Mouse (Mus musculus) large intestine, adult 2 months (tissue): ENCODE measurements around the gene March1. TPM values are rescaled to one million over a fixed set of nuclear protein-coding genes. Genes with fewer than 3 reads are reported as not detected.

Experiments used
- DNase-seq: peaks from one replicate; pipeline ENCODE4 v3.0.0-alpha.2; 2012; ENCODE audit warnings: low read depth, low spot score
- WGBS: fragments of 180-500 bp; shearing (Covaris S2); methylation state at CpG from one replicate; pipeline ENCODE4 v1.1.7; 2018; 5-methylcytosine and 5-hydroxymethylcytosine counted together
- polyA plus RNA-seq: library from polyadenylated mRNA; depleted of rRNA; stranded (reverse); fragments of >200 nt; gene quantifications from 2 replicates; pipeline ENCODE4 v1.2.3, GENCODE M21; 2012

March1 gene
- polyA plus RNA-seq, 1 experiment: 1.1 TPM

DNA sequence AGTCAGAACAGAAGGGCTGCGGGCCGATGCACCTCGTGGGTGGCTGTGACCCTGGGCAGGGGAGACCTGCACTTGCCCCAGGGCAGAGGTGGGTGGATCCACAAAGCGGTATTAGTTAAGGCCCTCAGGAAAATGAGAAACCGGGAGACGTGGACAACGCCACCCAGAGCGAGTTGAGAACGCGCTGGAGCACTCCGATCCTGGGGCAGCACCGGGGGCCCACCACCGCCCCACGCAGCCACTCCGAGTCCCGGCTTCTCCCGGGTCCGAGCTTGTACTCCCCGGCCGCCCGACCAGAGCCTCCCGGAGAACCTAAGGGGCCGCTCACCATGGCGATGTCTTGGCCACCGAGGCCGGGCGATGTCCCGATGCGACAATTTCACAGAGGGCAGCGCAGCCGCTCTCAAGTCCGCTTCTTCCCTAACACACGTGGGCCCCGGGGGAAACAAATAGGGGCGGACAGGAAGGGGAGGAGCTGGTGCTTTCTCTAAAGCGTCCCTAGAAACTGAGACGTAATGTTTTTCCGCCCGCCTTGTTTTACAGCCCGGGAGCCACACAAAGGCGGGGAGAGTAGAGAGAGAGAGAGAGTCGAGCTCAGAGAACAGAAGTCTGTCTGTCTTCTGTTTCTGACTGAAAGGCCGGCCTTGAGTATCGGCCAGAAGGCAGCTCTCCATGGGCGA lies 868.5 kb downstream of the March1 start, which contains the start of gene Tma16:
TSS of gene Tma16 (minus strand) at position 447 of the 680 bp plus-strand sequence.
- WGBS: under 1% methylated on average over 45 of the region's 45 CpGs
- peak; percentile 57 for DNase-seq

GRCm38 (mm10) chr8:66488556-66488955 lies 870.9 kb downstream of the March1 start:
- DNase-seq: no peak
- WGBS: 60% methylated on average over 3 of the region's 3 CpGs

DNA sequence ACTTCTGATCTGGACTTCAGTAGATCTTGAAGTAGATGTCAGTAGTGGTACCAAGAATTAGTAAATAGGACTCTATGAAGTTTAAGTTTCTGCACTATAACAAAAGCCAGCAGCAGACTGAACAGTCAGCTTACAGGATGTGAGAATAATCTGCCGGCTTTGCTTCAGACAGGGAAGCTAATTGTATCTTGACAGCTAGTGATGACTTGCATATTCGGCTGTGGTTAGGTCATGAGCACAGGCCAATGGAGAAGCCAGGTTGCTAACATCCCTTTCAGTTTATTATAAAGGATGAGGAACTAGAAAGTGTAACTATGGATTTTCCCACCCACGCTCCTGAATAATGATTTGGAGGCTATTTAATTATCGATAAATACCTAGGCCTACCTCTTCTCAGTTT lies 872.9 kb downstream of the March1 start:
- DNase-seq: no peak
- WGBS: 74% methylated on average over 4 of the region's 4 CpGs

GRCm38 (mm10) chr8:66494496-66494895 lies 876.8 kb downstream of the March1 start:
- no peak for DNase-seq
- 60% methylated on average over 2 of the region's 2 CpGs for WGBS

- DNase-seq: peak; percentile 31
- WGBS: 6% methylated on average over 8 of the region's 8 CpGs
Observed at GRCm38 (mm10) chr8:66495726-66496125, 878.0 kb downstream of the March1 start.

DNA sequence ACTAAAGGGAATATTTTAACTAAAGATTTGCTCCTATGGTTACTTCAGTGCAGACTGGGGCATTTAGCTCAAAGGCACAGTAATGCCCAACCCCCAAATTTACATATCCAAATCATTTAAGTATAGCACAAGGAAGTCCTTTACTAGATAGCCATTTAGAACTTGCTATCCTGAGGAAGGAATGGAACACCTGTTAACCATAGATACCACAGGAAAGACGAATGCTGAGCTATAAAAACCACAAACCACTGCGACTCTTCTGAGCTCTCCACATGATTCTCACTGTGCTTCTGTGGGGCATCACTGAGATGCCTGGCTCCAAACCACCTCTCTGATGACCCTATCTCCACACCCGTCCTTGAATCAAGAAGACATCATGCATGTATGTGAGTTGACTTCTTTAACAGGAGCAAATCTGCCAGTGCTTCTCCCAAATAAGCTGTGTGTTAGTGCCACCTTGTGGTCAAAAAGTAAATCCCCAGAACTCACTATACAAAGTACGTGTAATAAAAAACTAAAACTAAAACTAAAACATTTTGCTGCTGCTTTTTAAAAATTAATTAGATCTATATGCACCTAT lies 879.4 kb downstream of the March1 start:
- WGBS: 22% methylated on average over 4 of the region's 4 CpGs
- DNase-seq: peak; percentile 32

DNA sequence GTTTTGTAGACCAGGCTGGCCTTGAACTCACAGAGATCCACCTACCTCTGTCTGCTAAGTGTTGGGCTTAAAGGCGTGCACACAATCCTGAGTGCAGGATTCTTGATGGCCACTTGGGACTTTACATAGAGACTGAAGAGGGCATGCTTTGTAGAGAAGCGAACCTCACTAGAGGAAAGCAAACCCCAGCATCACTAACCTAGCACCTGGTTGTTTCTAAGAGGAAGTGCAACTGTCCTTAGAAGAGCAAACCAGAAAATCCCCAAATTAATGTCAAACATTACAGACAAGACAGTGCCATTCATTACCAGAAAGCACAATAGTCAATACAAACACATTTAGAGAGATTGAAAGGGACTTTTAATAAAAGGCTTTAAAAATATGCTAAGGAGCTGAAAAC lies 885.7 kb downstream of the March1 start:
- 61% methylated on average over 2 of the region's 2 CpGs for WGBS

GRCm38 (mm10) chr8:66511537-66511936 lies 893.8 kb downstream of the March1 start, which contains the start of gene Tktl2:
TSS of gene Tktl2 (plus strand) at chr8:66511756.
- DNase-seq: no peak

More for the DNA sequence above, 885.7 kb downstream of the March1 start:
- DNase-seq: no peak

DNA sequence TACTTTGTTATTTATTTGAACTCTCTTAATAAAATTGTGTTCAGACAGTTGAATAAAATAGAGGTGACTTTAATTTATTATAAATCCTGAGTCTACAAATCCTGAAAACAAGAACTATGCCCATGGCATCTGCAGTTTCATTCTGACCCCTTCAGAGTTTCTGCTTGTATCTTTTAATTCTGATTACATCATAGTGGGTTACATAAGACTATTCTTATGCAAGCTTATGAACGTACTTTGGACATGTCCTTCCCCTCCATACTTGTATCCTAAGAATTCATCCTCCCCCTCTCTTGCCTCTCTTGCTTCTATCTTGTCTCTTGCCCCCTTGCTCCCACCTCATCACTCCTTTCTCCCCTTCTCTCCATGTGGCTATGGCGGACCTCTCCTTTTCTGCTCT lies 901.4 kb downstream of the March1 start:
- WGBS: 62% methylated on average over 2 of the region's 2 CpGs
- no peak for DNase-seq

More at GRCm38 (mm10) chr8:66511537-66511936, 893.8 kb downstream of the March1 start, which contains the start of gene Tktl2:
- 95% methylated on average over 22 of the region's 22 CpGs for WGBS

DNA sequence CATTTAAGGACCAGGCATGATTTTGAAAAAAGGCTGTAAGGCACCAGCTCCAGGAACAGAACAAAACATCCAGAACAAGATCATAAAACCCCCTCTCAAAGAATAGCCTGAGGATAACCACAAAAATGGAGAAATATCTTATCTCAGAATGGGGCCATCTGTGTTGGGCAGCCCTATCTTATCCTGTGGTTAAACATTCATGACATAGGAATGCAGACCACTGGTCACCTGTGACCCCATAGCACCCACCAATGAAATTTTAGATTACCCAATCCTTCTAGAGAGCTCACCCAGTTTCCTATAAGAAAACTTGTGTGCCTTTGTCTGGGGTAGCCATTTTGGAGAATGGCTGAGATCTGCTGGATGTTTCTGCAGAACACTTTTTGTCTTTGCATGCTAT lies 902.9 kb downstream of the March1 start:
- no peak for DNase-seq
